Mouse (Mus musculus) CH12.LX (cell line): ENCODE measurements around the gene Fitm2. TPM values are rescaled to one million over a fixed set of nuclear protein-coding genes. Genes with fewer than 3 reads are reported as not detected.

Experiments used
- DNase-seq: peaks from one replicate; pipeline ENCODE4 v3.0.0-alpha.2; 2013; ENCODE audit errors: extremely low read depth
- H3K27ac ChIP-seq: 2 replicates; pipeline ENCODE4 v1.5.1; 2012; ENCODE audit warnings: low read depth, mild to moderate bottlenecking, control low read depth, moderate library complexity; ENCODE audit not compliant: insufficient read depth
- H3K27me3 ChIP-seq: replicated peaks from 2 replicates; pipeline ENCODE3; 2012; ENCODE audit warnings: inconsistent platforms
- H3K36me3 ChIP-seq, 2 experiments: replicated peaks in 1 of 2; 2 replicates each; pipeline versions ENCODE3 to v1.6.1; 2012; ENCODE audit warnings: inconsistent platforms in 1 of 2, low read length in 1 of 2, mild to moderate bottlenecking in 1 of 2, mixed read lengths in 1 of 2, moderate library complexity in 1 of 2; ENCODE audit not compliant: control insufficient read depth in 1 of 2, insufficient read depth in 1 of 2
- H3K4me1 ChIP-seq, 2 experiments: 2 replicates each; pipeline ENCODE4 v1.6.1; 2012; ENCODE audit warnings: inconsistent platforms in 1 of 2, moderate library complexity in 1 of 2; ENCODE audit not compliant: insufficient read depth in 2 of 2, control insufficient read depth in 1 of 2
- H3K4me2 ChIP-seq: 2 replicates; pipeline ENCODE4 v1.6.1; 2012; ENCODE audit warnings: low read depth, mild to moderate bottlenecking, control low read depth; ENCODE audit not compliant: poor library complexity, insufficient read depth, severe bottlenecking
- H3K4me3 ChIP-seq, 3 experiments: fragments of 150-350 bp in 1 of 3; sonication (generic) in 1 of 3; replicated peaks in 1 of 3; 2 replicates each; pipeline versions ENCODE3 to v1.5.1; 2011 to 2012; ENCODE audit warnings: low read depth in 2 of 3, low read length in 2 of 3, mild to moderate bottlenecking in 2 of 3, moderate library complexity in 2 of 3, control low read depth in 1 of 3, improper control_type of control experiment in 1 of 3, inconsistent platforms in 1 of 3, mixed read lengths in 1 of 3; ENCODE audit not compliant: poor library complexity in 1 of 3
- H3K79me2 ChIP-seq: replicated peaks from 2 replicates; pipeline ENCODE4 v1.6.1; 2012; ENCODE audit warnings: mild to moderate bottlenecking, moderate library complexity; ENCODE audit not compliant: control insufficient read depth, poor library complexity, insufficient read depth, severe bottlenecking; ENCODE audit errors: extremely low read depth
- H3K9ac ChIP-seq: 2 replicates; pipeline ENCODE4 v1.6.1; 2012; ENCODE audit warnings: low read depth, mild to moderate bottlenecking, control low read depth, moderate library complexity; ENCODE audit not compliant: insufficient read depth
- H3K9me3 ChIP-seq: replicated peaks from 2 replicates; pipeline ENCODE3; 2012; ENCODE audit warnings: low read length, inconsistent platforms, mixed read lengths
- BHLHE40 ChIP-seq: IDR thresholded peaks from 2 replicates; pipeline ENCODE4 v1.6.1; 2011; ENCODE audit warnings: mild to moderate bottlenecking, low read depth, low read length, improper control_type of control experiment
- CHD1 ChIP-seq: IDR thresholded peaks from 2 replicates; pipeline ENCODE4 v1.6.1; 2012; ENCODE audit warnings: low read depth, low read length, improper control_type of control experiment, inconsistent platforms
- CHD2 ChIP-seq: IDR thresholded peaks from 2 replicates; pipeline ENCODE4 v1.6.1; 2011; ENCODE audit warnings: low read length, improper control_type of control experiment
- E2F4 ChIP-seq: IDR thresholded peaks from 2 replicates; pipeline ENCODE4 v1.6.1; 2011; ENCODE audit warnings: low read depth, low read length, improper control_type of control experiment; ENCODE audit not compliant: insufficient replicate concordance
- ELF1 ChIP-seq: IDR thresholded peaks from 2 replicates; pipeline ENCODE4 v1.6.1; 2014; ENCODE audit warnings: low read depth, mild to moderate bottlenecking, inconsistent platforms, low read length, improper control_type of control experiment
- EP300 ChIP-seq: IDR thresholded peaks from 2 replicates; pipeline ENCODE4 v1.6.1; 2011; ENCODE audit warnings: low read length, improper control_type of control experiment
- HCFC1 ChIP-seq: IDR thresholded peaks from 2 replicates; pipeline ENCODE4 v1.6.1; 2012; ENCODE audit warnings: low read depth, mild to moderate bottlenecking, inconsistent platforms, low read length, improper control_type of control experiment
- IRF4 ChIP-seq: IDR thresholded peaks from 2 replicates; pipeline ENCODE4 v1.6.1; 2014; ENCODE audit warnings: low read depth, mild to moderate bottlenecking, inconsistent platforms, low read length, improper control_type of control experiment
- JUN ChIP-seq: IDR thresholded peaks from 2 replicates; pipeline ENCODE4 v1.6.1; 2011; ENCODE audit warnings: low read depth, mild to moderate bottlenecking, low read length, improper control_type of control experiment, moderate library complexity; ENCODE audit not compliant: insufficient read depth
- JUND ChIP-seq: conservative IDR thresholded peaks from 2 replicates; pipeline ENCODE4 v1.6.1; 2011; ENCODE audit warnings: low read depth, low read length, improper control_type of control experiment
- KAT2A ChIP-seq: IDR thresholded peaks from 2 replicates; pipeline ENCODE4 v1.6.1; 2012; ENCODE audit warnings: low read length, improper control_type of control experiment, inconsistent platforms; ENCODE audit not compliant: insufficient replicate concordance
- MAFK ChIP-seq: IDR thresholded peaks from 2 replicates; pipeline ENCODE4 v1.6.1; 2011; ENCODE audit warnings: low read length, improper control_type of control experiment; ENCODE audit not compliant: insufficient replicate concordance
- MAX ChIP-seq: IDR thresholded peaks from 2 replicates; pipeline ENCODE4 v1.6.1; 2011; ENCODE audit warnings: low read length, improper control_type of control experiment
- MAZ ChIP-seq: IDR thresholded peaks from 2 replicates; pipeline ENCODE4 v1.6.1; 2012; ENCODE audit warnings: low read depth, mild to moderate bottlenecking, inconsistent platforms, low read length, improper control_type of control experiment, moderate library complexity
- POLR2A ChIP-seq: IDR thresholded peaks from 2 replicates; pipeline ENCODE4 v1.6.1; 2011; ENCODE audit warnings: low read depth, mild to moderate bottlenecking, improper control_type of control experiment, low read length
- POLR2AphosphoS2 ChIP-seq: IDR thresholded peaks from 2 replicates; pipeline ENCODE4 v1.6.1; 2011; ENCODE audit warnings: low read depth, low read length, improper control_type of control experiment
- RAD21 ChIP-seq: IDR thresholded peaks from 2 replicates; pipeline ENCODE4 v1.6.1; 2011; ENCODE audit warnings: low read depth, mild to moderate bottlenecking, low read length, improper control_type of control experiment, moderate library complexity
- UBTF ChIP-seq: IDR thresholded peaks from 2 replicates; pipeline ENCODE4 v1.6.1; 2012; ENCODE audit warnings: low read depth, mild to moderate bottlenecking, inconsistent platforms, low read length, improper control_type of control experiment, moderate library complexity
- USF2 ChIP-seq: conservative IDR thresholded peaks from 2 replicates; pipeline ENCODE4 v1.6.1; 2011; ENCODE audit warnings: low read depth, low read length, improper control_type of control experiment
- ZKSCAN1 ChIP-seq: IDR thresholded peaks from 2 replicates; pipeline ENCODE4 v1.6.1; 2012; ENCODE audit warnings: low read depth, inconsistent platforms, low read length, improper control_type of control experiment, borderline replicate concordance
- ZNF384 ChIP-seq: IDR thresholded peaks from 2 replicates; pipeline ENCODE4 v1.6.1; 2012; ENCODE audit warnings: low read depth, low read length, improper control_type of control experiment, inconsistent platforms
- dilution Hi-C: fragments of 300-500 bp; cut with MboI; formaldehyde crosslinking; loops from 2 replicates; pipeline ENCODE4 v1.14.3; 2020; ENCODE audit warnings: low sequenced_read_pairs; ENCODE audit not compliant: extremely low pct_unique_long_range_greater_than_20kb, extremely low pct_ligation_motif_present
- in situ Hi-C: fragments of 300-500 bp; cut with MboI; formaldehyde crosslinking; loops from 3 replicates; pipeline ENCODE4 v1.14.3; 2019; ENCODE audit warnings: low sequenced_read_pairs, low pct_ligation_motif_present, low pct_unique_long_range_greater_than_20kb, mixed read lengths
- polyA plus RNA-seq: library from polyadenylated mRNA; unstranded; fragments of >175 nt; gene quantifications from 2 replicates; pipeline ENCODE4 v1.2.1, GENCODE M21; 2012; ENCODE audit warnings: low read depth; ENCODE audit not compliant: insufficient read length
- total RNA-seq, 2 experiments: library from RNA; depleted of rRNA; stranded (reverse); fragments of 300-350 nt in 1 of 2; fragments of >200 nt in 1 of 2; gene quantifications; 2 replicates each; pipeline ENCODE4 v1.2.3; 2012 to 2014

Gene Fitm2
- total and polyA plus RNA-seq, 3 experiments: 3.9 to 5.5 (median 5.0) TPM

GRCm38 (mm10) chr2:163438246-163438618, 34.2 kb downstream of the Fitm2 start, which contains the start of gene Gdap1l1:
Gdap1l1 (plus strand) TSS chr2:163438476.
- Histone ChIP-seq H3K27me3 (peaks cover 86% of the 10 kb centered on the region), H3K4me3 (no peak within 1 kb of the TSS), H3K79me2 (no peaks in the 10 kb centered on the region), H3K4me1 (no peaks in the 10 kb centered on the region), H3K27ac (no peak within 1 kb of the TSS), H3K4me2 (no peak within 1 kb of the TSS), H3K9ac (no peak within 1 kb of the TSS), H3K9me3 (no peaks in the 10 kb centered on the region), H3K36me3 (no peaks in the 10 kb centered on the region)
- dilution Hi-C loops: no loop called here
- DNase-seq: no peak
- TF ChIP-seq POLR2A (no peak), MAX (no peak)
- in situ Hi-C loops: no loop called here

- in situ Hi-C loops (no loop called here), dilution Hi-C loops (no loop called here)
- no peak for DNase-seq
- no peak overlapping the region for H3K27ac ChIP-seq
- H3K9ac ChIP-seq: no peak overlapping the region
- H3K9me3 ChIP-seq: no peaks in the 10 kb centered on the region
- H3K27me3 ChIP-seq: peaks cover 84% of the 10 kb centered on the region
- TF ChIP-seq UBTF: no peak
- no peak for TF ChIP-seq MAFK
- no peaks in the 10 kb centered on the region for H3K4me1 ChIP-seq
- no peak overlapping the region for H3K4me2 ChIP-seq
- no peak overlapping the region for H3K4me3 ChIP-seq
- H3K36me3 ChIP-seq: no peaks in the 10 kb centered on the region
- H3K79me2 ChIP-seq: no peaks in the 10 kb centered on the region
Observed at GRCm38 (mm10) chr2:163437800-163438199, 34.6 kb downstream of the Fitm2 start.

- in situ Hi-C loops: no loop called here
Observed at GRCm38 (mm10) chr2:163433971-163434370, 38.5 kb downstream of the Fitm2 start.

GRCm38 (mm10) chr2:163431289-163431688, 41.1 kb downstream of the Fitm2 start:
- TF ChIP-seq ZNF384 (no peak), ELF1 (no peak), IRF4 (no peak), RAD21 (no peak), E2F4 (no peak), JUN (no peak), BHLHE40 (no peak), USF2 (no peak), HCFC1 (no peak), CHD2 (no peak), ZKSCAN1 (no peak), JUND (no peak), MAFK (no peak), CHD1 (no peak), KAT2A (no peak)
- DNase-seq: no peak
- Histone ChIP-seq H3K9me3 (no peaks in the 10 kb centered on the region), H3K27me3 (peaks cover 51% of the 10 kb centered on the region), H3K27ac (no peak overlapping the region), H3K36me3 (no peaks in the 10 kb centered on the region), H3K4me3 (no peak overlapping the region), H3K4me2 (no peak overlapping the region), H3K79me2 (no peaks in the 10 kb centered on the region), H3K9ac (no peak overlapping the region), H3K4me1 (no peaks in the 10 kb centered on the region)
- dilution Hi-C loops (no loop called here), in situ Hi-C loops (no loop called here)

More at GRCm38 (mm10) chr2:163433971-163434370, 38.5 kb downstream of the Fitm2 start:
- Histone ChIP-seq H3K79me2 (no peaks in the 10 kb centered on the region), H3K9me3 (no peaks in the 10 kb centered on the region), H3K27ac (no peak overlapping the region), H3K27me3 (peaks cover 76% of the 10 kb centered on the region)
- TF ChIP-seq EP300 (no peak), ZNF384 (no peak), POLR2AphosphoS2 (no peak), UBTF (no peak), MAZ (no peak), BHLHE40 (no peak)
- TF ChIP-seq, all 38 proteins: peak for 0
- no peak for DNase-seq
- Histone ChIP-seq H3K4me2 (no peak overlapping the region), H3K4me1 (no peaks in the 10 kb centered on the region), H3K4me3 (no peak overlapping the region), H3K9ac (no peak overlapping the region), H3K36me3 (no peaks in the 10 kb centered on the region)
- dilution Hi-C loops: no loop called here
